Mouse (Mus musculus) embryonic facial prominence, embryonic 10.5 days (tissue): ENCODE results near the gene Olfr315. TPM values are rescaled to one million over a fixed set of nuclear protein-coding genes. Genes with fewer than 3 reads are reported as not detected.
"Not testable (repeated sequence)": the region's sequence is repeated elsewhere in the genome, so short reads cannot be mapped to it uniquely, and the experiment has no call there.

ENCODE experiments used
- DNase-seq: peaks from one replicate; pipeline ENCODE4 v3.0.0-alpha.2; 2017; ENCODE audit warnings: low spot score
- H3K27ac ChIP-seq: fragments of 300-500 bp; sonication (generic); replicated peaks from 2 replicates; pipeline ENCODE4 v1.5.1; 2016; ENCODE audit warnings: mild to moderate bottlenecking
- H3K27me3 ChIP-seq: fragments of 300-500 bp; sonication (generic); replicated peaks from 2 replicates; pipeline ENCODE4 v1.6.1; 2016; ENCODE audit warnings: low read depth, mild to moderate bottlenecking; ENCODE audit not compliant: poor library complexity, severe bottlenecking
- H3K36me3 ChIP-seq: fragments of 300-500 bp; sonication (generic); replicated peaks from 2 replicates; pipeline ENCODE4 v1.6.1; 2016; ENCODE audit warnings: mild to moderate bottlenecking, moderate library complexity
- H3K4me1 ChIP-seq: fragments of 300-500 bp; sonication (generic); 2 replicates; pipeline ENCODE4 v1.6.1; 2016
- H3K4me3 ChIP-seq: fragments of 300-500 bp; sonication (generic); 2 replicates; pipeline ENCODE4 v1.5.1; 2016; ENCODE audit warnings: mild to moderate bottlenecking, moderate library complexity
- H3K9me3 ChIP-seq: fragments of 300-500 bp; sonication (generic); 2 replicates; pipeline ENCODE4 v1.6.1; 2016; ENCODE audit warnings: mild to moderate bottlenecking
- WGBS: fragments of 180-500 bp; shearing (Covaris S2); methylation state at CpG from one replicate; pipeline ENCODE4 v1.1.7; 2016; 5-methylcytosine and 5-hydroxymethylcytosine counted together
- polyA plus RNA-seq: library from polyadenylated mRNA; unstranded; fragments of >200 nt; fragmentation: Nextera tagmentation; extraction: Ambion mirVana; gene quantifications from 2 replicates; pipeline ENCODE4 v1.2.1, GENCODE M21; 2016

Olfr315 gene
- polyA plus RNA-seq, 1 experiment from 2014 or later, result not detected

DNA sequence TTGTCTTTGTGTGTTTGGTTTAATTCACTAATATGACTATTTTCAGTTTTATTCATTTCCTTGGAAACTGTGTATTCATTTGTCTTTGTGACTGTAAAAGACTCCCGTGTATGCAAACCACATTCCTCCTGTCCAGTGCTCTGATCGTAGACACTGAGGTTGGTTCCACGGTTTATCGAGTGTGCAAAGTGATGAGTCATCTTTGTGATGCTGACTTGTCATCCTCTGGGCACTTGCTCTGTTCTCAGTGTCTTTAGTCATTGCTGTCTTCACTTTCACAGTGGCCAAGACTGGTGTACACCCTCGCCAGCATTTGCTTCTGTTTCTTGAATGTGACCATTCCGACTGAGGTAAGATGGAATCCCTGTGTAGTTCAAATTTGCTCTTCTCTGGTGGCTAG, 17.7 kb downstream of the Olfr315 start:
- Histone ChIP-seq H3K4me3 (no peak overlapping the region), H3K27me3 (no peaks in the 10 kb centered on the region), H3K9me3 (no peaks in the 10 kb centered on the region), H3K36me3 (no peaks in the 10 kb centered on the region), H3K4me1 (no peaks in the 10 kb centered on the region), H3K27ac (no peak overlapping the region)
- no peak for DNase-seq
- 91% methylated on average over 6 of the region's 6 CpGs for WGBS

DNA sequence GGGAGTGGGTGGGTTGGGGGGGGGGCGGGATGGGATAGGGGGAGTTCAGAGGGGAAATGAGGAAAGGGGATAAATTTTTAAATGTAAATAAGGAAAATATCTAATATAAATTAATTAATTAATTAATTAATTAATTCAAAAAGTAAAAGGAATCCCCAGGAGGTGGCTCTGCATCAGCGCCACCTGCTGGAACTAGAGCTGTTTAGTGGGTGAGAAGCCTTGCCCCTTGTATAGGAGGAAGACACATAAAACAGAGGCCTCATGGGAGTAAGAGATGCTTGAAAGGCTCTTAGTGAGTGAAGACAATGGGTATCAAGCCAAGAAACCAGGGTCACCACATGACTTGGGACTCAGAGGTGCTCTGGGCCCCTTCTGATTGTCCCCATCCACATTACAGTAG, 22.9 kb downstream of the Olfr315 start:
- no peak overlapping the region for H3K4me3 ChIP-seq
- H3K27me3 ChIP-seq, result no peaks in the 10 kb centered on the region
- no peaks in the 10 kb centered on the region for H3K9me3 ChIP-seq
- no peak for DNase-seq
- no peak overlapping the region for H3K27ac ChIP-seq
- no peaks in the 10 kb centered on the region for H3K4me1 ChIP-seq
- WGBS, result 79% methylated on average over 2 of the region's 2 CpGs
- no peaks in the 10 kb centered on the region for H3K36me3 ChIP-seq

DNA sequence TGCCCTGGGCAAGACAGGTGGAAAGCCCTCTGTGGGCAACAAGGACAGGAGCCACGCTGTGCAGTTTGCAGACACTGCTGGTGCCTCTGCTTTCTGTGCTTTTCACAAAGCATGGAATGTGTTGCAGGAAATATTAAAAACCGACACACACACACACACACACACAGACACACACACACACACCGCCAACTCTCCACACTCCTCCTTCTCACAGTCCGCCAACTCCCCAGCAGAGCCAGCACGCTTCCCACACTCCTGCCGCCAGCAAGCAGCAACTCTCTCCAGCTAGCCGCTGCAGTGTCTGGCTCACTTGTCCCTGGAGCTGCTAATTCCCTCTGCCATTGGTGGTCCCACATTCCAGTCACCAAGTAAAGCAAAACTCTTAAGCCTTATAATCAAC, 23.9 kb downstream of the Olfr315 start:
- Histone ChIP-seq H3K4me3 (no peak overlapping the region), H3K9me3 (no peaks in the 10 kb centered on the region), H3K27me3 (no peaks in the 10 kb centered on the region), H3K36me3 (no peaks in the 10 kb centered on the region), H3K27ac (no peak overlapping the region), H3K4me1 (peaks cover 8% of the 10 kb centered on the region)
- no peak for DNase-seq
- WGBS, result 79% methylated on average over 7 of the region's 7 CpGs

DNA sequence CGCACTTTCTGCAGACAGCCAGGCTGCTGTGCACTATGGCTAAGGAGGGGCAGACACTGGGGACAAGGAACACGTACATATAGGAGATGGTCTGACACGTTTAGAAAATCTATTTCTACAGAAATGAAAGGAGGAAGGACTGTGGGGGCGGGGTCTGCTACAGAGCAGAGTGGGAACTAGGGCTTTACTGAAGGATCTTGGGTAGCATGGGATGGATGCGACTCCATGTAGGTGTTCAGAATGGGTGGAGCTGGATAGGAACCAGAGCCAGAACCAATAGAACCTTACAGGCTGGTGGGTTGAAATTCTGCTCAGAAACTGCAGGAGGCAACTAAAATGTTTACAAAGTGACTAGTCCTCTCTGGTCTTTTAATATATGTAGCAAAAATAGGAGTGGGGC, 26.8 kb downstream of the Olfr315 start:
- Histone ChIP-seq H3K4me3 (no peak overlapping the region), H3K27ac (no peak overlapping the region), H3K9me3 (no peaks in the 10 kb centered on the region), H3K4me1 (peaks cover 15% of the 10 kb centered on the region), H3K36me3 (no peaks in the 10 kb centered on the region), H3K27me3 (no peaks in the 10 kb centered on the region)
- DNase-seq, result no peak
- 84% methylated on average over 5 of the region's 5 CpGs for WGBS

DNA sequence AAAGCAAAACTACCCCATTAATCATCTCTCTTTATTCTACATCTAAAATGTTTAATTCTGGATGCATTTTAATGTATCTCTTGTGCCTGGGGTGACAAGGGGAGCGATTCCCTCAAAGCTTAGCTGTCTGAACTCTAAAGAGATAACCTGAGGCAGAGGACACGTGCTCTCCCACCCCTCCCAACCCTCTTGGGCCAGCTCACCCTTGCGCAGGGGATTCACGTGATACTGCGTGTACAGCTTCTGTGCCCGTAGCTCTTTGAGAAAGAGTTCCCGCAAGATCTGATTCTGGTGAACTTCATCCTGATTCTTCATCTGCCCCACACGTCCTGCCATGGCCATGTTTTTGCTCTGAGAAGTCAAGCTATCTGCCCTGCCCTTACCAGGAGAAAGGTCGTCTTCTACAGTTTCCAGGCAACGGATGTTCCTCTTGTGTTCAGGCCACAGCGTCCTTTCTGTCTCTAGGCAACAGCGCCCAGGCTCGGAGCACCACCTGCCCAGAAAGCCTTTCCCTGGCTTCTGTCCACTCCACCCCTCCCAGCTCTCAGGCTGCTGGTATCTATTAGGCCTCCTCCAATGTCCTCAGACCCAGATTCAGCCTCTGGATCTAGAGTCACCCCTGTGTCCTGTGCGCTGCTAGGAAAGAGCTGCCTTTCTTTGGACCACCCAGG, 28.7 kb downstream of the Olfr315 start, which contains the start of gene Fam183b:
Gene Fam183b, minus strand, starts transcription at position 403 of the 671 bp plus-strand sequence.
- H3K36me3 ChIP-seq, result no peaks in the 10 kb centered on the region
- no peaks in the 10 kb centered on the region for H3K27me3 ChIP-seq
- peak within 1 kb of the TSS; percentile 28; the same call in 1 of the 2 replicates for H3K4me3 ChIP-seq
- H3K27ac ChIP-seq, result no peak within 1 kb of the TSS; the same call in 1 of the 2 replicates
- no peaks in the 10 kb centered on the region for H3K9me3 ChIP-seq
- DNase-seq, result peak; percentile 55
- H3K4me1 ChIP-seq, result peaks cover 15% of the 10 kb centered on the region
- WGBS, result 38% methylated on average over 14 of the region's 14 CpGs

DNA sequence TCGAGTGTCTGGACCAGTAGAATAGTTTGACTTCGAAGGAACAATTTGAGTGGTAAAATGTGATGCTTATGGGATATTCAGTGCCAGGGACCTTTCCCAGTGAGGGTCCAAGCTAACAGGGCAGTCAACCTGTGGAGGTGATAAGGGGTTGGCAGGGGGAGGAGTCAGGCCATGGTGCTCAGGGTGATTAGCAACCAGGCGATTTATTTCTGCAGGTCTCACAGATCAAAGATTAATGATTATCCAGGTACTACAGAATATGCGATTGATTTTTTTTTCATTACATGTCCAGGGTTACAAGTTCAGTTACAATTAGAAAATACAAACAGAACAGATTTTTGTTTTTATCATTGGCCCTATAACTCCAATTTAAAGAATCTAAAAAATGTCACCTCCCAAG, 30.9 kb downstream of the Olfr315 start:
- Histone ChIP-seq H3K4me1 (peaks cover 15% of the 10 kb centered on the region), H3K27ac (no peak overlapping the region), H3K36me3 (no peaks in the 10 kb centered on the region), H3K27me3 (no peaks in the 10 kb centered on the region), H3K4me3 (no peak overlapping the region), H3K9me3 (no peaks in the 10 kb centered on the region)
- no peak for DNase-seq
- 80% methylated on average over 4 of the region's 4 CpGs for WGBS

DNA sequence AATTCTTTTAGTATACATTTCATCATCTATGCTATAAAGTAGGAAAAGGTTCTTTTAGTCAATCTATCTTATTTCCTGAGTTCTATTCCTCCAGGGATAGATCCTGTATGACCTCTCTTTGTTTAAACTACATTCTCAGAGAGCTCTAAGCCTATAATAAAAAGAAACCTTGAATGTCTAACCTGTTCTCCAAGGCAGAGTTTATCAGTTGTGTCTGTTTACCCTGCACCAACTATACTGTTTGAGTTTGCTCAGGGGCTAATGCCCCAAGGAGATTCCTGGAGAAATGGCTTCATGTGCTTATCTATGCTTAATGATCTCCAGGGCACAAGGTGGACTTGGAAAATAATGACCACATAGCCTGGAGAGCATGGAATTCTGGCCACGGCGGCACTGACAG, 31.4 kb downstream of the Olfr315 start:
- peaks cover 15% of the 10 kb centered on the region for H3K4me1 ChIP-seq
- no peak overlapping the region for H3K27ac ChIP-seq
- WGBS, result 81% methylated on average over 2 of the region's 2 CpGs
- DNase-seq, result no peak
- no peaks in the 10 kb centered on the region for H3K27me3 ChIP-seq
- no peaks in the 10 kb centered on the region for H3K36me3 ChIP-seq
- H3K4me3 ChIP-seq, result no peak overlapping the region
- H3K9me3 ChIP-seq, result no peaks in the 10 kb centered on the region

DNA sequence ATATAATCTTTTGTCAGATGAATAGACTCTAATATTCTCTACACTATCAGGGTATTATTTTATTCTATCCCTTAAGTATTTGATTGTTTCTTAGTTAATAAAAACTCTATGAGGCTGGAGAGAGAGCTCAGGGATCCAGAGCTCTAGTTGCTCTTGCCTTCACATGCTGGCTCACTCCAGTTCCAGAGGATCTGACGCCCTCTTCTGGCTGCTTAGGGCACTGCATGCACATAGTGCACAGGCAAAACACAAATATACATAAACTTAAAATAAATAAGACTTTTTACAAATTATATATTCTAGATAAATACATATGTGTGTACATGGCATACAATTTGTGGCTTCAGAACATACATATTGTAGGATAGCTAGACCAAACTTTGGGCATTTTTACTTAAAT, 39.0 kb downstream of the Olfr315 start:
- Histone ChIP-seq H3K9me3 (no peaks in the 10 kb centered on the region), H3K27me3 (no peaks in the 10 kb centered on the region), H3K27ac (no peak overlapping the region), H3K4me1 (no peaks in the 10 kb centered on the region), H3K36me3 (no peaks in the 10 kb centered on the region), H3K4me3 (no peak overlapping the region)
- DNase-seq, result no peak
- WGBS, result 0% methylated on average over 1 of the region's 1 CpGs

DNA sequence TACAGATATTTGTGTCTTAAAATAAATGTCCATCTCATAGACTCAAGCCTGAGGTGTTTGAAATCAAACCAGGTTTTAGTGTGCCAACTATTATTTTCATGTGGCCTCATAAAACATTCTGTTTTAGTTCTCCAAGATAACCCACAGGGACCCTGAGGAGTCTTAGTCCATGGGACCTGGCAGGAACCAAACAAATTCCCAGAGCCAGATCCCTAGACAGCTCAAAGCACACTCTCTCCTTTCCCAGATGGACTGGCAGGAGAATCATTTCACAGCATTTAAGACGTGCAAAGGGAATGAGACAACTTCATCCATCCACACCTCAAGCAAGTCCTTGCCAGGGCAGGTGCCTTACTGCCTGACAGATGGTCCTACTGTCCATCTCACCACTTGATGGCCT, 41.7 kb downstream of the Olfr315 start, which contains the start of gene Olfr313:
Gene Olfr313, plus strand, starts transcription at position 301 of the 400 bp plus-strand sequence.
- WGBS, result 79% methylated on average over 1 of the region's 1 CpGs

DNA sequence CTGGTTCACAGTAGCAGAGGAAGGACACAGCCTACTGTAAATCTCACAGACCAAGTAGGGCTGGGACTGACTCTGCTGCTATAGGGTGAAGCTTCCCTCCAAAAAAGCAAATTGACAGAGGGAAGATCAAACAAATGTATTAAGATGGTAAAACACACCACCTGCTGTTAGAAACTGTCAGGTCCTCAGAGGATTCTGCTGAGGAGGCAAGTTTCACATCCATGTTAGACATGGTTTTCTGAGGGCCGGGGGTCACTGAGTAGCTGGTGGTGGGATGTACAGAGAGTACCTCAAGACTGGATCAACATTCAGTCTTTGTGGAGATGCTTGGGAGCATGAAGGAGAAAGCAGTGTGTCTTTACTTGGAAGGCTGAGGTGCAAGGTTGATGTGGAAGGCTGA, 42.7 kb downstream of the Olfr315 start:
- H3K4me3 ChIP-seq, result no peak overlapping the region
- no peaks in the 10 kb centered on the region for H3K9me3 ChIP-seq
- H3K4me1 ChIP-seq, result no peaks in the 10 kb centered on the region
- no peaks in the 10 kb centered on the region for H3K36me3 ChIP-seq
- no peaks in the 10 kb centered on the region for H3K27me3 ChIP-seq
- DNase-seq, result no peak
- H3K27ac ChIP-seq, result no peak overlapping the region
- 85% methylated on average over 1 of the region's 1 CpGs for WGBS

More for the DNA sequence above, 41.7 kb downstream of the Olfr315 start, which contains the start of gene Olfr313:
- H3K4me3 ChIP-seq, DNase-seq, H3K27me3 ChIP-seq, H3K27ac ChIP-seq, H3K4me1 ChIP-seq, H3K9me3 ChIP-seq, H3K36me3 ChIP-seq: not testable (repeated sequence)

DNA sequence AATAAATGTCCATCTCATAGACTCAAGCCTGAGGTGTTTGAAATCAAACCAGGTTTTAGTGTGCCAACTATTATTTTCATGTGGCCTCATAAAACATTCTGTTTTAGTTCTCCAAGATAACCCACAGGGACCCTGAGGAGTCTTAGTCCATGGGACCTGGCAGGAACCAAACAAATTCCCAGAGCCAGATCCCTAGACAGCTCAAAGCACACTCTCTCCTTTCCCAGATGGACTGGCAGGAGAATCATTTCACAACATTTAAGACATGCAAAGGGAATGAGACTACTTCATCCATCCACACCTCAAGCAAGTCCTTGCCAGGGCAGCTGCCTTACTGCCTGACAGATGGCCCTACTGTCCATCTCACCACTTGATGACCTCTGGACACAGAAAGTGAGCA, 55.9 kb downstream of the Olfr315 start, which contains the start of gene Olfr312:
Gene Olfr312, plus strand, starts transcription at position 301 of the 400 bp plus-strand sequence.
- not testable (repeated sequence) for DNase-seq, H3K4me3 ChIP-seq, H3K27me3 ChIP-seq, H3K4me1 ChIP-seq, H3K27ac ChIP-seq, H3K36me3 ChIP-seq, H3K9me3 ChIP-seq

DNA sequence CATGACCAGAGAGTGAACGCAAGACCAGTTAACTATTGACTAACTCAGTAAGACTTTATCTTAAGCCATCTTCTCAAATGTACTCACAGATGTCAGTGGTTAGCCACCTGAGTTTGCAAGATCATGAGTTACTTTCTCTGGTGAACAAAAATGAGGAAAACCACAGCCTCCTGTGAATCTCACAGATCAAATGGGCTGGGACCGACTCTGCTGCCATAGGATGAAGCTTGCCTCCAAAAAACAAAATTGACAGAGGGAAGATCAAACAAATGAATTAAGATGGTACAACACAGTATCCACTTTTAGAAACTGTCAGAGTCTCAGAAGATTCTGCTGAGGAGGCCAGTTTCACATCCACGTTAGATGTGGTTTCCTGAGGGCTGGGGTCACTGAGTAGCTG, 56.8 kb downstream of the Olfr315 start:
- Histone ChIP-seq H3K27me3 (no peaks in the 10 kb centered on the region), H3K9me3 (no peaks in the 10 kb centered on the region), H3K27ac (no peak overlapping the region), H3K4me1 (no peaks in the 10 kb centered on the region), H3K36me3 (no peaks in the 10 kb centered on the region), H3K4me3 (no peak overlapping the region)
- no peak for DNase-seq
- 83% methylated on average over 3 of the region's 3 CpGs for WGBS
